Mouse (Mus musculus) intestine, embryonic 16.5 days (tissue): ENCODE data around the gene Cd3eap. TPM values are rescaled to one million over a fixed set of nuclear protein-coding genes. Genes with fewer than 3 reads are reported as not detected.

ENCODE experiments used
- ATAC-seq: fragments of 200-750 bp; cut with Nextera tagmentation; 2 replicates; pipeline ENCODE4 v1.8.0; 2017; ENCODE audit warnings: moderate TSS enrichment, moderate library complexity
- H3K27ac ChIP-seq: fragments of 300-500 bp; sonication (generic); 2 replicates; pipeline ENCODE4 v1.5.1; 2014; ENCODE audit warnings: mild to moderate bottlenecking, low read length
- H3K27me3 ChIP-seq: fragments of 300-500 bp; sonication (generic); replicated peaks from 2 replicates; pipeline ENCODE4 v1.6.1; 2014; ENCODE audit warnings: low read length, control low read depth, mixed read lengths; ENCODE audit not compliant: control insufficient read depth, insufficient read depth
- H3K36me3 ChIP-seq: fragments of 300-500 bp; sonication (generic); 2 replicates; pipeline ENCODE4 v1.6.1; 2014; ENCODE audit warnings: low read length, control low read depth; ENCODE audit not compliant: control insufficient read depth, insufficient read depth
- H3K4me1 ChIP-seq: fragments of 300-500 bp; sonication (generic); 2 replicates; pipeline ENCODE4 v1.6.1; 2014; ENCODE audit warnings: low read length, control low read depth, mixed read lengths; ENCODE audit not compliant: control insufficient read depth, insufficient read depth
- H3K4me2 ChIP-seq: fragments of 300-500 bp; sonication (generic); 2 replicates; pipeline ENCODE4 v1.6.1; 2014; ENCODE audit warnings: low read depth, low read length, control low read depth
- H3K4me3 ChIP-seq: fragments of 300-500 bp; sonication (generic); 2 replicates; pipeline ENCODE4 v1.5.1; 2014; ENCODE audit warnings: mild to moderate bottlenecking, low read length
- H3K9ac ChIP-seq: fragments of 300-500 bp; sonication (generic); 2 replicates; pipeline ENCODE4 v1.6.1; 2014; ENCODE audit warnings: low read depth, low read length
- H3K9me3 ChIP-seq: fragments of 300-500 bp; sonication (generic); 2 replicates; pipeline ENCODE4 v1.6.1; 2016; ENCODE audit warnings: low read length, control low read depth; ENCODE audit not compliant: control insufficient read depth
- whole genome bisulfite sequencing: fragments of 180-500 bp; shearing (Covaris S2); extraction: QIAGEN DNeasy Blood & Tissue Kit; methylation state at CpG from one replicate; pipeline ENCODE4 v1.1.7; 2014; 5-methylcytosine and 5-hydroxymethylcytosine counted together
- polyA plus RNA-seq: library from polyadenylated mRNA; unstranded; fragments of >200 nt; fragmentation: Nextera tagmentation; extraction: Ambion mirVana; gene quantifications from 2 replicates; pipeline ENCODE4 v1.2.1, GENCODE M21; 2015

The Cd3eap gene
- polyA plus RNA-seq, 1 experiment from 2014 or later, result 24.3 TPM

- Histone ChIP-seq H3K27ac (no peak overlapping the region), H3K9ac (no peak overlapping the region), H3K4me2 (no peak overlapping the region), H3K9me3 (no peaks in the 10 kb centered on the region), H3K36me3 (peaks cover 48% of the 10 kb centered on the region), H3K4me3 (no peak overlapping the region), H3K4me1 (no peaks in the 10 kb centered on the region), H3K27me3 (no peaks in the 10 kb centered on the region)
- no peak for ATAC-seq
- WGBS, result 82% methylated on average over 10 of the region's 10 CpGs
These were observed 29.6 kb upstream of the Cd3eap start for GRCm38 (mm10) chr7:19388699-19389413.

GRCm38 (mm10) chr7:19383708-19384107, 24.4 kb upstream of the Cd3eap start:
- Histone ChIP-seq H3K36me3 (peaks cover 24% of the 10 kb centered on the region), H3K4me1 (peaks cover 11% of the 10 kb centered on the region), H3K9me3 (no peaks in the 10 kb centered on the region), H3K4me2 (no peak overlapping the region), H3K27ac (no peak overlapping the region), H3K9ac (no peak overlapping the region), H3K27me3 (no peaks in the 10 kb centered on the region), H3K4me3 (no peak overlapping the region)
- no peak for ATAC-seq
- WGBS, result 85% methylated on average over 9 of the region's 9 CpGs

GRCm38 (mm10) chr7:19382166-19382541, 22.9 kb upstream of the Cd3eap start:
- peaks cover 22% of the 10 kb centered on the region for H3K36me3 ChIP-seq
- peak overlapping the region; percentile 75 for H3K9ac ChIP-seq
- H3K4me3 ChIP-seq, result peak overlapping the region; percentile 73
- WGBS, result 0% methylated on average over 22 of the region's 37 CpGs
- H3K9me3 ChIP-seq, result no peaks in the 10 kb centered on the region
- peak overlapping the region; percentile 87 for H3K4me2 ChIP-seq
- ATAC-seq, result peak; percentile 78
- no peaks in the 10 kb centered on the region for H3K27me3 ChIP-seq
- peaks cover 11% of the 10 kb centered on the region for H3K4me1 ChIP-seq
- H3K27ac ChIP-seq, result no peak overlapping the region

GRCm38 (mm10) chr7:19381377-19382165, 22.3 kb upstream of the Cd3eap start, which contains the start of gene Ercc2:
Gene Ercc2 (plus strand): TSS chr7:19382010.
- H3K9me3 ChIP-seq, result no peaks in the 10 kb centered on the region
- 7% methylated on average over 39 of the region's 48 CpGs for WGBS

GRCm38 (mm10) chr7:19378049-19378448, 18.8 kb upstream of the Cd3eap start:
- Histone ChIP-seq H3K9me3 (no peaks in the 10 kb centered on the region), H3K4me3 (no peak overlapping the region), H3K36me3 (no peaks in the 10 kb centered on the region), H3K4me2 (no peak overlapping the region), H3K4me1 (peaks cover 6% of the 10 kb centered on the region), H3K9ac (no peak overlapping the region), H3K27me3 (no peaks in the 10 kb centered on the region), H3K27ac (no peak overlapping the region)
- WGBS, result 77% methylated on average over 8 of the region's 8 CpGs
- no peak for ATAC-seq

More at GRCm38 (mm10) chr7:19381377-19382165, 22.3 kb upstream of the Cd3eap start, which contains the start of gene Ercc2:
- Histone ChIP-seq H3K4me2 (peak within 1 kb of the TSS; percentile 87), H3K9ac (peak within 1 kb of the TSS; percentile 75), H3K36me3 (peaks cover 18% of the 10 kb centered on the region), H3K4me3 (peak within 1 kb of the TSS; percentile 73), H3K27ac (no peak within 1 kb of the TSS), H3K4me1 (peaks cover 11% of the 10 kb centered on the region), H3K27me3 (no peaks in the 10 kb centered on the region)
- ATAC-seq, result peak; percentile 99

GRCm38 (mm10) chr7:19376019-19376418, 16.7 kb upstream of the Cd3eap start:
- 79% methylated on average over 4 of the region's 4 CpGs for WGBS
- ATAC-seq, result no peak

GRCm38 (mm10) chr7:19375368-19375767, 16.1 kb upstream of the Cd3eap start:
- Histone ChIP-seq H3K9me3 (no peaks in the 10 kb centered on the region), H3K9ac (no peak overlapping the region), H3K4me1 (no peaks in the 10 kb centered on the region), H3K27ac (no peak overlapping the region), H3K4me2 (no peak overlapping the region), H3K27me3 (no peaks in the 10 kb centered on the region), H3K36me3 (no peaks in the 10 kb centered on the region), H3K4me3 (no peak overlapping the region)
- 78% methylated on average over 18 of the region's 18 CpGs for WGBS
- no peak for ATAC-seq

More at GRCm38 (mm10) chr7:19376019-19376418, 16.7 kb upstream of the Cd3eap start:
- H3K36me3 ChIP-seq, result no peaks in the 10 kb centered on the region
- H3K27ac ChIP-seq, result no peak overlapping the region
- H3K27me3 ChIP-seq, result no peaks in the 10 kb centered on the region
- H3K4me2 ChIP-seq, result no peak overlapping the region
- no peak overlapping the region for H3K9ac ChIP-seq
- no peak overlapping the region for H3K4me3 ChIP-seq
- H3K9me3 ChIP-seq, result no peaks in the 10 kb centered on the region
- no peaks in the 10 kb centered on the region for H3K4me1 ChIP-seq

- H3K9ac ChIP-seq, result no peak overlapping the region
- H3K27me3 ChIP-seq, result no peaks in the 10 kb centered on the region; the same call in 1 of the 2 replicates
- H3K4me3 ChIP-seq, result no peak overlapping the region
- peaks cover 5% of the 10 kb centered on the region; the same call in 1 of the 2 replicates for H3K4me1 ChIP-seq
- WGBS, result 83% methylated on average over 2 of the region's 2 CpGs
- ATAC-seq, result no peak
- no peak overlapping the region for H3K27ac ChIP-seq
- H3K4me2 ChIP-seq, result no peak overlapping the region
- no peaks in the 10 kb centered on the region for H3K36me3 ChIP-seq
- no peaks in the 10 kb centered on the region for H3K9me3 ChIP-seq
These were observed 14.1 kb upstream of the Cd3eap start for GRCm38 (mm10) chr7:19373367-19373766.

GRCm38 (mm10) chr7:19369823-19370425, 10.6 kb upstream of the Cd3eap start:
- peak overlapping the region; percentile 47 for H3K4me3 ChIP-seq
- H3K9ac ChIP-seq, result peak overlapping the region; percentile 66
- H3K36me3 ChIP-seq, result no peaks in the 10 kb centered on the region
- H3K4me1 ChIP-seq, result peaks cover 5% of the 10 kb centered on the region; the same call in 1 of the 2 replicates
- no peaks in the 10 kb centered on the region; the same call in 1 of the 2 replicates for H3K27me3 ChIP-seq
- H3K4me2 ChIP-seq, result peak overlapping the region; percentile 88
- no peaks in the 10 kb centered on the region for H3K9me3 ChIP-seq
- peak; percentile 61 for ATAC-seq
- 16% methylated on average over 46 of the region's 46 CpGs for WGBS
- H3K27ac ChIP-seq, result no peak overlapping the region
